Mouse (Mus musculus) adipocyte (in vitro differentiated cells): ENCODE measurements around the gene Psmb1.
"Not testable (repeated sequence)": the region's sequence is repeated elsewhere in the genome, so short reads cannot be mapped to it uniquely, and the experiment has no call there.

Source experiments
- DNase-seq: peaks from one replicate; pipeline ENCODE4 v3.0.0-alpha.2; 2016; ENCODE audit warnings: low spot score

Psmb1 gene

DNA sequence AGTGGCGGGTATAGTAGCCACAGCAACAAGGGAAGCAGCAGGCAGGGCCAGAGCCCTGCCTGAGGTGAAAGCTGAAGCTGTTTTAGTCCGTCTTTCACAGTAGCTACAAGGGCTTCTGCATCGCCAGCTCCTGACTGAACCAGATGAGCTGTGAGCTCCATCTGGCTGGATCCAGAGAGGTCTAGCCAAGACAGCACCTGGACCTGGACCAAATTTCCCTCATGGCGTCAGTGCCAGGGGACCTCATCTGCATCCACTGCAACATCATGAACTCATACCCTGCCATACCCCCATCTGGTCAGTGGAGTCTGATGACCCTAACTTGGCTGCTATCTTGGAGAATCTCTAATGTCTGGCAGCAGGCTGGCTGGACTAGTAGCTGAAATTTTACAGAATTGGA, 39.8 kb downstream of the Psmb1 start:
- no peak for DNase-seq

DNA sequence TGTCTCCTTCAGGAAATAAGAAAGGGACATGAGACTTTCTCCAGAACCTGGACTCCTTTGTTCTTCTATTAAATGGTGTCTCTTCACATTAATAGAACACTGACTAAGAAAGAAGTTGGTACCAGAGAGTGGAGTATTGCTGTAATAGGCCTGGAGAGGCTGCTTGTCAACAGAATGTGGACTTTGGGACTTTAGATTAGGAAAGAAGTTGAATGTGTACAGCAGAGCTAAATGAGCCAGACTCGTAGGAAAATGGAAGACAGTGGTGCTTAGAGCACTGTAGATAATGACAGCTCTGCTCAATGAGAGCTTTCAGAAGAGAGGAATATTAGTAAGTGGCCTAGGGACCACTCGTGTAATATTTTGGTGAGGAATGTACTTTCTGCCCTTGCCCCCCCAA, 43.0 kb downstream of the Psmb1 start:
- no peak for DNase-seq

DNA sequence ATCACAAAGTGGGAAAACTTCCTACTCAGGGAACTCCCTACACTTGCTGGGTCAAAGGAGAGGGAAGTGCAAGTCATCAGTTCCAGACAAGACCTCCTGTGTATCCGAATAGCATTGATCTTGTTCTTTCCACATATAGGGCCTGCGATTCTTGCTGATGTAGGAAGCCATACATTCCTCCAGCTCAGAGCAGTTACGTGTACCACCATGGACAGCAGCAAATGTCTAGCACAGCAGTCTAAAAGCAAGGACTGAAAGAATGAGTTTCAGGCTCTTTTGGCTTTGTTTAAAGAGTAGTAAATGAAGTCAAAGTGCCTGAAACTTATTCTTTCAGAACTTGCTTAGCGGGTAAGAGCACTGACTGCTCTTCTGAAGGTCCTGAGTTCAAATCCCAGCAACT, 44.3 kb downstream of the Psmb1 start:
- DNase-seq, result no peak

- no peak for DNase-seq
Measured at GRCm38 (mm10) chr17:15449606-15450005, 49.9 kb downstream of the Psmb1 start.

DNA sequence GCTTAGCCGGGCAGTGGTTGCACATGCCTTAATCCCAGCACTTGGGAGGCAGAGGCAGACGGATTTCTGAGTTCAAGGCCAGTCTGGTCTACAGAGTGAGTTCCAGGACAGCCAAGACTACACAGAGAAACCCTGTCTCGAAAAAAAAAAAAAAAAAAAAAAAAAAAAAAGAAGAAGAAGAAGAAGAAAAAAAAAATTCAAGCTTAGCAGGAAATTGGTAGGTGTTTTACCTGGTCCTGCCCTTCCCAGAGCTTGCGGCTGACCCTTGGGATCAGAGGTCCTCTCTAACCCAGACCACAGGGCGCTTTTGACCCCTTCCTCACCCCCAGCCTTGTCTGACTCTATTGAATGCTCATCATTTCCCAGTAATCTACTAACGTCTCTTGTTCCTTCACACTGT, 50.4 kb downstream of the Psmb1 start:
- not testable (repeated sequence) for DNase-seq

DNA sequence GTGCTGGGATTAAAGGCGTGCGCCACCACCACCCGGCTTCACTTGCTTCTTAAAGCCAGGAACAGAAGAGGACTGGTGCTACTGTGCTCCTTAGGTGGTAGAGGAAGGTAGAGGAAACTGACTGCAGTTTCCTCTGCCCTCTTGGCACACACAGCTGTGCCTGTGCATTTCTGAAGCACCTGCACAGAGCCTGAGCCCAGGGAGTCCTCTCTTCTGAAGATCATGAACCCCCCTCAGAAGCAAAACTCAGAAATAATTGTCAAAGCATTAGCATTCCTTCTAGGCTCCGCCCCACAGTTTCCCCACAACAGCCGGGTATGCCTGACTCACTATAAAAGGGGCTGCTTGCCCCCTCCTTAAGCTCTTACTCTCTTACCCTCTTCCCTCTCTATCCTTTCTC, 51.7 kb downstream of the Psmb1 start:
- no peak for DNase-seq

DNA sequence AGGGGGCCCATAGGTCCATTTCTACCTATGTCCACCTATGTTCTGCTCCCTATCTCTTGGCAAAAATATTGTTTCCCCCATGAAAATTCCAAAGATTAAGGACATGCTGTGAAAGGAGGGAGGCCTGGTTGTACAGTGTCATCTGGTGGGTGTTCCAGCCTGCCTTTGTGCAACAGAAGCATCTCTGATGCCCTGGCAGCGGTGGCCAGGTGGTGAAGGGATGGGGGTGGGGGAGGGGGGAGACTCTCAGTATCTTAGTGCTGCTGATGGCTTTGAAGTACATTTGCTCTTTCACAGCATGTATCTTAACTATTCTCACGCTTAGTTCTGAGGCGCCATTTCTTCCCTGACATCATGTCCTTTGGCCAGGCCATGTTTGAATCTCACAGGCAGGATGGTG, 54.1 kb downstream of the Psmb1 start:
- DNase-seq, result no peak

DNA sequence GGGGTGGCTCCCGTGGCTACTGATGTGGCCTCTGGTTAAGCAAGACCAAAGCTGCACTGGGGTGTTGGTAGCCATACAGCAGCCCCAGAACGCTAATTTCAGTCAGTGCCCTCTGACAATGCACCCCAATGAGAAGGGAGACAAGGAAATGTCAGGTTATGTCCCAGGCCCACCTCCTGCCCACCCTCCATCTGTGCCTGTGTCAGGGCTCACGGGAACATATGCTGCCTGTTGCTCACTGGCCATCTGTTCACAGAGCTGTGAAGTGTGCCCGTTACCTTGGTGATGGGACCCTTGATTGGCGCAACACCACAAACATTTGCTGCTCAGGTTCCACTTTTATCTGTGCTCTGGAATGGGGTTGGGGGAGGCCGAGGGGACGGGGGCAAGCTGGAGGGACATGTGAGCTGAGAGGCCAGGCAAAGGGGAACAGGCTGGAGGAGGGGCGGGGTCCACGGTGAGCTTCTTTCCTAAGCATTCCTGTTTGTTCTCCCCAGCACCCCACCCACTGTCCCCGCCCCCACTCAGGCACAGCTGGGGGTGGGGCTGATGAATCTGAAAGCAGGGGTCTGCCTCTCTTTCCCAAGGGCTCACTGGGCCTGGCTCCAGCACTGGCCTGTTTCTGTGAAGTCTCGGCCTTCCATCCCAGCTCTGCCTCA, 59.0 kb downstream of the Psmb1 start:
- no peak for DNase-seq

DNA sequence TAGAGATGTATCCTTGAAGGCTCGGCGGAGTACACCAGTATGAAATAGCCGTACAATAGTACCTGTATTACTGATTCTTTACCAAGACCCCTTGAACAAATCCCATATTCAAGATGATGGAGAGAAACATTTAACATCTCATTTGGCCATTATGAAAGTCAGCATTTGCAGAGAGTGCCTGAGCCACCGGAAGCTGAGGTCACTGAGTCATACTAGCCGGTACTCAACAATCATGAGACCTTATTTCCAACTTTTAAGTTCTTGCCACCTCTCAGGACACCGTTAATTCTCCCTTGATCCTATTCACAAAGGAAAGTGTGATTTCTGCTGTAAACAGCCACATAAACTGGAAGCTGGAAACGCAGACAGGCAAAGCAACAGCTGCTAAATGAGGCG, 59.5 kb downstream of the Psmb1 start:
- no peak for DNase-seq

GRCm38 (mm10) chr17:15434748-15435147, 64.8 kb downstream of the Psmb1 start:
- DNase-seq, result no peak

DNA sequence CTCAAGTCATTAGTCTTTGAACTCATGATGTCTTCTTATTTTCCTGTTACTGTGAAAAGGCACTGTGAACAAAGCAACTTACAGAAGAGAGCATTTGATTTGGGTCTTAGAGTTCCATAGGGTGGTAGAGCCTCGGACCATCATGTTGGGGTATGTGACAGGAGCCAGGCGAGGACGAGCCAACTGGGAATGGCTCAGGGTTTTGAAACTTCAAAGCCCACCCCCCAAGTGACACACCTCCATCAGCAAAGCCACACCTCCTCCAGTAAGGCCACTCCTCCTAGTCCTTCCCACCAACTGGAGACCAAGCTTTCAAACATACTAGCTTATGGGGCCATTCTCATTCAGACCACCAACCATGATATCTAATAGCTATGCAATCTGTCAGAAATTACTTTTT, 67.5 kb downstream of the Psmb1 start:
- no peak for DNase-seq

DNA sequence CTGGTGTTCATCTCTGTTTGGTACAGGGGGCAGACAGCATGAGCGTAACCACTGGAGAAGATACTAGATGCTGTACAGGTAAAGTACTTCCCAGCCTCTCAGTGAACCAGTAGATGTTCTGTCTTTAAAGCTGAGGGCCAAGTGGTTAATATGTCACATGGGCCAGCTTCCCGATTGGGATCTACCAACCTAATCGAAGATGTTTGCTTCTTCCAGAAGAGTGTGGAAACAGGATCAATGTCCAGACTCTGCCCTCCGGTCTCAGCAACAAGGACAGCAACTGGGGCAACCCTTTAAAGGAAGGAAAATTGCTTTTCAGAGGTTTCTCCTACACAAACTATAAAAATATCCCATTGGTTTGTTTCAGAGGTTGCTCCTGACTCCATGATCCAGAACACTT, 68.0 kb downstream of the Psmb1 start:
- no peak for DNase-seq

DNA sequence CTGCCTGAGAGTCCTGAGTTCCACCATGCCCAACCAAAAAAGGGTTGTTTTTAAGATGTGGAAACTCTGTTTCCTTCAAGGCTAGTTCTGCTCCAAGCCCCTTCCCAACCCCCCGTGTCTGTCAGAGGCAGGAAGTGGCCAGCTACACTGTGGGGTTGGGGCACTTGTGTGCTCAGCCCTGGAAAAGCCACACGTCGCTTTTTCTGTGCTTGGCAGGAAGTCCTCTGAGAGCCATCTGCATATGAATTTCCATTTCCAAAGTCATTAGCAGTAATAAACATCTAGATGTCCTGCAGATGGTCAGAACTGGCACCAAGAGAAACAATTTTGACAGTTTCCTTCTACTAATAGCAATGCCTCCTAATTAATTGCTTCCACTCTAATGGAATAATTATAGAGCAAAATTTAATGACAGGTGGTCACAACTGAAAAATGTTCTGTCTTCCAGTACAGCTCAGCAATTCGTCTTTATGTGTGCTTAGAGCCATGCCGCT, 68.5 kb downstream of the Psmb1 start:
- DNase-seq, result no peak

DNA sequence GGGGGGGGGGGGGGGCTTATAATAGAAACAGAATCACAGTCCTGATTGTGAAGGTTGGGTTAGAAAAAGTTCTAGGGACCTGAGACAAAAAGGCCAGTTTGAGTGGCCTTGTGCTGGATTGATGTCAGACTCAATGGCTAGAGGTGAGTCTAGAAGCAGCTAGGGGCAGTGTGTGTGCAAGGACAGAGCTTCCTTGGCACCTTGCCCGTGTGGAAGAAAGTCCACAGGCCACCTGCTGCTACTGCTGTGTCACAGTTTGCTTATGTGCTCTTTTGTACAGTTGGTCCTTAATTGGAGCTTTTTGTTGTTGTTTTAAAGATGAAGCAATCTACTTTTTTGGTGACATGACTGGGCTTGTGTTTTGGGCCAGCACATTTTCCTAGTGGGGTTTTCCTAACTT, 69.6 kb downstream of the Psmb1 start:
- DNase-seq, result peak; percentile 45

DNA sequence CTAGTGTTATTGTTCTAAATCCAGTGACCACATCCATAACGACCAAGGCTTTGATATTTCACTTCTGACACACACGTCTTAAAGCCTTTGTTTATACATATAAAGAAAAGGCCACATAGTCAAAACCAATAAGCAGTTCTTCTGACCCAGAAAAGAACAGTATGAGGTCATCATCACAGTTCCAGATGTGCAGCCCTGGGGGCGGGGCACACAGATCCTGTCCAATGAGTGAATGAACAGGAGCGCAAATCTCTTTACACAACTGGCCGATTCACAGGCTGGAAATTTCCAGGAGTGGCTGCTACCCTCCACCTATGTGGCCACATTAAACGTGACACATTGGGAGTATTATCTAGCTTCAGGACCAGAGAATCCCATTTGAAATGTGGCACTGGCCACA, 70.1 kb downstream of the Psmb1 start:
- no peak for DNase-seq

- no peak for DNase-seq
Measured at GRCm38 (mm10) chr17:15425931-15426330, 73.6 kb downstream of the Psmb1 start.
